Mouse (Mus musculus): ENCODE measurements around the gene St6galnac5.

DNA sequence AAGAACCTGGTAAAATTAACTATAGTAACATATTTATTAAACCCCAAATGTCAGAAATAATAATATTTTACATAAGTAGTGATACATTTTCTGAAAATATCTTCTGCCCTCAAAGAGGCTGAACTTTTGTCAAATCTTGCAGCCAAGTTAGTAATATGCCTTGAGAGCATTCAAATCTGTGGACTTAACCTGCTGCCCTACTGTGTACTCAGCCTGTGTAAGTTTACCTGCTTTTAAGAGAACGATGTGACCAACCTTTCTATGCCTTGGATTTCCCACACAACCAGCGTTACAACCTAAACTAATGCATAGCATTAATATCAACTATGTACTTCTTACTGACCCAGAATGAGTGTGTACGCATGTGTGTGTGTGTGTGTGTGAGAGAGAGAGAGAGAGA is 48.3 kb downstream of the St6galnac5 start:
- TF ChIP-seq CTCF (conservative IDR thresholded peaks at IDR 0.05; ENCODE audit: insufficient read depth, insufficient read length, low read depth, low read length) (no peak), POLR2A (IDR thresholded peaks at IDR 0.05; ENCODE audit: low read depth, low read length) (no peak)
